Mouse (Mus musculus): ENCODE results near the gene Gdpd5. TPM values are rescaled to one million over a fixed set of nuclear protein-coding genes. Genes with fewer than 3 reads are reported as not detected.
A peak's percentile ranks its signal among the peaks of the same experiment; 100 is the strongest.
"Not testable (repeated sequence)": the region's sequence is repeated elsewhere in the genome, so short reads cannot be mapped to it uniquely, and the experiment has no call there.

Gene Gdpd5
- total RNA-seq, 2 experiments from 2014 or later: 40.8 to 42.4 TPM

- DNase-seq (ENCODE audit: extremely low spot score in 1 of 2, low spot score in 2 of 2): peak in 1 of 2 experiments; percentile 55
- intact Hi-C loops (cut with DNase I): no loop called here
- H3K27ac ChIP-seq: peak within 1 kb of the TSS; percentile 66
- H3K4me3 ChIP-seq: peak within 1 kb of the TSS; percentile 50
- no peak for TF ChIP-seq CTCF (IDR thresholded peaks at IDR 0.05)
Measured at GRCm38 (mm10) chr7:99352526-99353400, 28.5 kb upstream of the Gdpd5 start, which contains the start of gene Serpinh1. Gene Serpinh1 (minus strand): TSS chr7:99353239.

- intact Hi-C loops (cut with DNase I): loop anchor here (5.0 kb wide), 1 partner anchor 83 kb away; no protein-coding TSS in a partner anchor
- Histone ChIP-seq H3K4me3 (peak overlapping the region; percentile 1; the same call in 1 of the 2 replicates), H3K27ac (peak overlapping the region; percentile 83)
- DNase-seq (ENCODE audit: extremely low spot score in 1 of 2, low spot score in 2 of 2): peak; percentile 65 to 73
- no peak for TF ChIP-seq CTCF (IDR thresholded peaks at IDR 0.05)
Measured at GRCm38 (mm10) chr7:99355731-99356131, 25.5 kb upstream of the Gdpd5 start.

GRCm38 (mm10) chr7:99356244-99356930 is 24.8 kb upstream of the Gdpd5 start:
- Histone ChIP-seq H3K4me3 (no peak overlapping the region), H3K27ac (peak overlapping the region; percentile 83)
- no peak for TF ChIP-seq CTCF (IDR thresholded peaks at IDR 0.05)
- intact Hi-C loops (cut with DNase I): loop anchor here (5.0 kb wide), 1 partner anchor 84 kb away; no protein-coding TSS in a partner anchor
- DNase-seq (ENCODE audit: extremely low spot score in 1 of 2, low spot score in 2 of 2): no peak

GRCm38 (mm10) chr7:99357201-99357600 is 24.0 kb upstream of the Gdpd5 start:
- no peak for TF ChIP-seq CTCF (IDR thresholded peaks at IDR 0.05)
- no peak overlapping the region for H3K4me3 ChIP-seq
- no peak overlapping the region; the same call in 1 of the 2 replicates for H3K27ac ChIP-seq
- intact Hi-C loops (cut with DNase I): loop anchor here (5.0 kb wide), 1 partner anchor 85 kb away; no protein-coding TSS in a partner anchor
- no peak for DNase-seq (ENCODE audit: extremely low spot score in 1 of 2, low spot score in 2 of 2)

- Histone ChIP-seq H3K4me3 (no peak overlapping the region), H3K27ac (no peak overlapping the region)
- intact Hi-C loops (cut with DNase I): loop anchor here (5.0 kb wide), 1 partner anchor 86 kb away; no protein-coding TSS in a partner anchor
- no peak for TF ChIP-seq CTCF (IDR thresholded peaks at IDR 0.05)
- no peak for DNase-seq (ENCODE audit: extremely low spot score in 1 of 2, low spot score in 2 of 2)
Measured at GRCm38 (mm10) chr7:99358371-99358770, 22.8 kb upstream of the Gdpd5 start.

- H3K4me3 ChIP-seq: no peak overlapping the region
- intact Hi-C loops (cut with DNase I): no loop called here
- no peak for TF ChIP-seq CTCF (IDR thresholded peaks at IDR 0.05)
- H3K27ac ChIP-seq: peak overlapping the region; percentile 62
- peak; percentile 56 to 69 for DNase-seq (ENCODE audit: extremely low spot score in 1 of 2, low spot score in 2 of 2)
Measured at GRCm38 (mm10) chr7:99360021-99360802, 21.0 kb upstream of the Gdpd5 start.

GRCm38 (mm10) chr7:99360803-99361414 is 20.3 kb upstream of the Gdpd5 start:
- Histone ChIP-seq H3K4me3 (no peak overlapping the region), H3K27ac (peak overlapping the region; percentile 44; the same call in 1 of the 2 replicates)
- DNase-seq (ENCODE audit: extremely low spot score in 1 of 2, low spot score in 2 of 2): no peak
- intact Hi-C loops (cut with DNase I): no loop called here
- no peak for TF ChIP-seq CTCF (IDR thresholded peaks at IDR 0.05)

- intact Hi-C loops (cut with DNase I): no loop called here
- Histone ChIP-seq H3K4me3 (no peak overlapping the region), H3K27ac (no peak overlapping the region)
- no peak for DNase-seq (ENCODE audit: extremely low spot score in 1 of 2, low spot score in 2 of 2)
- TF ChIP-seq CTCF (IDR thresholded peaks at IDR 0.05): no peak
Measured at GRCm38 (mm10) chr7:99362137-99362536, 19.1 kb upstream of the Gdpd5 start.

GRCm38 (mm10) chr7:99365069-99365468 is 16.1 kb upstream of the Gdpd5 start:
- intact Hi-C loops (cut with DNase I): loop anchor here (1.0 kb wide), 1 partner anchor 33 kb away; no protein-coding TSS in a partner anchor
- TF ChIP-seq CTCF (IDR thresholded peaks at IDR 0.05): peak; percentile 97
- no peak overlapping the region for H3K4me3 ChIP-seq
- no peak overlapping the region for H3K27ac ChIP-seq
- peak; percentile 63 to 72 for DNase-seq (ENCODE audit: extremely low spot score in 1 of 2, low spot score in 2 of 2)

- no peak for TF ChIP-seq CTCF (IDR thresholded peaks at IDR 0.05)
- intact Hi-C loops (cut with DNase I): no loop called here
- no peak overlapping the region for H3K27ac ChIP-seq
- no peak for DNase-seq (ENCODE audit: extremely low spot score in 1 of 2, low spot score in 2 of 2)
- H3K4me3 ChIP-seq: no peak overlapping the region
Measured at GRCm38 (mm10) chr7:99366716-99367115, 14.5 kb upstream of the Gdpd5 start.

- DNase-seq (ENCODE audit: extremely low spot score in 1 of 2, low spot score in 2 of 2); H3K27ac ChIP-seq; intact Hi-C loops (cut with DNase I); H3K4me3 ChIP-seq: not testable (repeated sequence)
- TF ChIP-seq CTCF (IDR thresholded peaks at IDR 0.05): peak; percentile 45
Measured at GRCm38 (mm10) chr7:99374325-99374724, 6.9 kb upstream of the Gdpd5 start.

All from left cerebral cortex, adult 2 months (tissue).